Comparison of ENCODE assay signal across 23 mouse cellular contexts in the genomic region with DNA sequence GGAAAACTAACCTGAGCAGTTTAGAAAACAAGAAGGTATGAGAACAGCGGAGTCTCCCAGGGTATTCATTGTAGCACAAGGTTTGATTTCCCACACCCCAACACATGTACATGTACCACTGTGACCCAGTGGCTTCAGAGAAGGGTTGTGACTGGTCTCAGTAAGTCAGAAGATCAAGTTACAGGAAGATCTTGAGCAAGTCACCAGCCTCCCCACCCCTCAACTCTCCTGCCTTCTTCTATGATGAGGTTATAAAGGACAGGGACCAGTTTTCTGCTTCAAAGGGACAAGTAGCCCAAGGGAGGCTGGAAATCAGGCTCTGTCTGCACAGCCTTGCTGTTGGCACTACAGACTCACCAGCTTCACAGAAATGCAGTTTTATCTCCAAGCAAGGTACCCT. TPM values are rescaled to one million over a fixed set of nuclear protein-coding genes. Genes with fewer than 3 reads are reported as not detected.
DNase-seq lines count a peak whose midpoint lies in the region; ATAC-seq and TF ChIP-seq lines count a peak whose summit lies in the region.
"Had no signal": no experiment of that assay in that cellular context is flagged by ENCODE, and none has a peak within 500 bp of the region (broad histone marks: within the 10 kb centered on the region; RNA-seq: fewer than 3 reads in every experiment).

No protein-coding gene starts in this region.

- H3K9me3 ChIP-seq in G1E (replicated peaks): no peaks in the 10 kb centered on the region
- H3K9me3 ChIP-seq in midbrain, embryonic 15.5 days: no peaks in the 10 kb centered on the region
- H3K9me3 ChIP-seq: embryonic facial prominence, embryonic 10.5 days; embryonic facial prominence, embryonic 12.5 days had no signal

- H3K9ac ChIP-seq in midbrain, embryonic 15.5 days: no peak overlapping the region
- H3K9ac ChIP-seq: embryonic facial prominence, embryonic 12.5 days had no signal

- no peaks in the 10 kb centered on the region for H3K79me2 ChIP-seq in myocyte (ENCODE audit: control insufficient read depth, insufficient read depth)

- WGBS in midbrain, embryonic 15.5 days: 100% methylated on average over 1 of the region's 1 CpGs
- 97% methylated on average over 1 of the region's 1 CpGs for WGBS in kidney, adult 2 months

- H3K4me2 ChIP-seq in myocyte (ENCODE audit: low read depth): peak overlapping the region; percentile 8
- H3K4me2 ChIP-seq in midbrain, embryonic 15.5 days: no peak overlapping the region
- H3K4me2 ChIP-seq: embryonic facial prominence, embryonic 12.5 days had no signal

- no peak for TF ChIP-seq POLR2A in myocyte (IDR thresholded peaks at IDR 0.05; ENCODE audit: insufficient read length, low read depth)
- TF ChIP-seq POLR2A in kidney, adult 2 months (IDR thresholded peaks at IDR 0.05; ENCODE audit: low read depth, low read length): no peak

- no peaks in the 10 kb centered on the region for H3K27me3 ChIP-seq in G1E (ENCODE audit: insufficient read depth, low read length)
- H3K27me3 ChIP-seq in myocyte (ENCODE audit: control insufficient read depth, insufficient read depth, insufficient read length): no peaks in the 10 kb centered on the region
- H3K27me3 ChIP-seq in midbrain, embryonic 15.5 days (replicated peaks): no peaks in the 10 kb centered on the region
- H3K27me3 ChIP-seq in kidney, adult 2 months (replicated peaks; ENCODE audit: control insufficient read depth, insufficient read depth, low read length): no peaks in the 10 kb centered on the region
- H3K27me3 ChIP-seq: CH12.LX; embryonic facial prominence, embryonic 12.5 days; Patski had no signal

- H3K4me3 ChIP-seq in G1E (ENCODE audit: low read depth, low read length): peak overlapping the region; percentile 17; the same call in 1 of the 2 replicates
- no peak overlapping the region for H3K4me3 ChIP-seq in myocyte
- H3K4me3 ChIP-seq in midbrain, embryonic 15.5 days: no peak overlapping the region
- no peak overlapping the region for H3K4me3 ChIP-seq in kidney, adult 2 months (ENCODE audit: insufficient read depth, low read depth, low read length)
- H3K4me3 ChIP-seq: embryonic facial prominence, embryonic 10.5 days; embryonic facial prominence, embryonic 12.5 days had no signal

- H3K36me3 ChIP-seq in G1E (replicated peaks) (peaks cover 38% of the 10 kb centered on the region), myocyte (ENCODE audit: control insufficient read depth, insufficient read depth) (peaks cover 9% of the 10 kb centered on the region)
- H3K36me3 ChIP-seq in midbrain, embryonic 15.5 days (replicated peaks): no peaks in the 10 kb centered on the region
- no peaks in the 10 kb centered on the region for H3K36me3 ChIP-seq in kidney, adult 2 months (ENCODE audit: control insufficient read depth, insufficient read depth, low read length)
- H3K36me3 ChIP-seq: embryonic facial prominence, embryonic 12.5 days had no signal

- H3K4me1 ChIP-seq in G1E (ENCODE audit: insufficient read depth, low read depth, low read length): peaks cover 75% of the 10 kb centered on the region
- H3K4me1 ChIP-seq in midbrain, embryonic 15.5 days: no peaks in the 10 kb centered on the region
- H3K4me1 ChIP-seq in kidney, adult 2 months (ENCODE audit: control insufficient read depth, insufficient read depth, low read length): no peaks in the 10 kb centered on the region; the same call in 1 of the 2 replicates
- H3K4me1 ChIP-seq: embryonic facial prominence, embryonic 12.5 days had no signal

- DNase-seq in 416B (ENCODE audit: low read depth) (peak; percentile 72), G1E (ENCODE audit: low spot score) (no peak)
- DNase-seq in gastrocnemius, postnatal 10 days: no peak
- DNase-seq in kidney, adult 2 months: no peak
- DNase-seq: adrenal gland, adult 8-10 months; adrenal gland, postnatal 14 days; adrenal gland, postnatal 36 days; B cell, adult 2 months; cerebellum, adult 11-12 months; cerebellum, adult 2 months; cerebellum, adult 9-10 months; cerebellum, postnatal 10 days; cerebellum, postnatal 25 days had no signal

- ATAC-seq in G1E (ENCODE audit: extremely low read depth, insufficient number of reproducible peaks, low FRiP score, poor library complexity, severe bottlenecking): no peak
- ATAC-seq in midbrain, embryonic 15.5 days (replicated peaks): no peak
- ATAC-seq: activated CD4-positive, CD25-positive, alpha-beta regulatory T cell, adult 4 months; CD4-positive, CD25-positive, alpha-beta regulatory T cell, adult 4 months; forebrain, embryonic 14.5 days; forebrain, embryonic 16.5 days; Patski had no signal

- H3K27ac ChIP-seq in midbrain, embryonic 15.5 days: no peak overlapping the region
- H3K27ac ChIP-seq in kidney, adult 2 months (ENCODE audit: insufficient read depth, low read depth, low read length): no peak overlapping the region
- H3K27ac ChIP-seq: embryonic facial prominence, embryonic 10.5 days; embryonic facial prominence, embryonic 12.5 days had no signal

- TF ChIP-seq CTCF in G1E (IDR thresholded peaks at IDR 0.05; ENCODE audit: low read depth, low read length): no peak
- TF ChIP-seq CTCF in kidney, adult 2 months (conservative IDR thresholded peaks at IDR 0.05; ENCODE audit: insufficient read depth, insufficient read length, low read depth, low read length): no peak

- no peak overlapping the region for H3ac ChIP-seq in myocyte (ENCODE audit: control insufficient read depth, insufficient read length)

TF ChIP-seq in myocyte, 11 proteins besides CTCF, POLR2A, EP300 and RAD21:
- TF ChIP-seq MYOD1 (IDR thresholded peaks at IDR 0.05; ENCODE audit: control insufficient read depth in 1 of 3, insufficient read length in 2 of 3, low read depth in 2 of 3) (no peak), SRF (IDR thresholded peaks at IDR 0.05; ENCODE audit: control insufficient read depth, insufficient read length, low read depth) (no peak), MYOG (IDR thresholded peaks at IDR 0.05; ENCODE audit: control insufficient read depth in 1 of 3, insufficient read depth in 1 of 3, insufficient read length in 2 of 3, low read depth in 2 of 3) (no peak), USF1 (IDR thresholded peaks at IDR 0.05; ENCODE audit: low read depth) (no peak), MAX (IDR thresholded peaks at IDR 0.05; ENCODE audit: low read depth) (no peak)
TF ChIP-seq in myocyte: peak in this region for 0.

RNA-seq across cellular contexts. Expression of a gene that starts 21.3 kb away (rescaled TPM):
- 36.9 and 48.1 TPM in 2 replicates for total RNA-seq in G1E (2014; fragmentation: Nextera tagmentation)
- 51.4 and 56.6 TPM in 2 replicates for total RNA-seq in G1E (2017)
- polyA plus RNA-seq in G1E (2012): 12.3 and 14.4 TPM in 2 replicates
- polyA plus RNA-seq in myocyte (2012; fragmentation: generic; extraction: Trizol): 0.74 TPM
- 1.9 and 3.5 TPM in 2 replicates for polyA plus RNA-seq in midbrain, embryonic 15.5 days (2015; fragmentation: Nextera tagmentation; extraction: Ambion mirVana)
- total RNA-seq in gastrocnemius, postnatal 10 days (2021): 1 to 10 TPM in 1 of 2 experiments, under 1 TPM in 1; 0.87 to 1.7 TPM
- 30.5 and 37.8 TPM in 2 replicates for polyA plus RNA-seq in kidney, adult 2 months (2012; rRNA removed)
- polyA plus RNA-seq: activated CD4-positive, CD25-positive, alpha-beta regulatory T cell, adult 4 months had no signal

RNA-seq across cellular contexts. Expression of a gene that starts 31.2 kb away (rescaled TPM):
- total RNA-seq in G1E (2014; fragmentation: Nextera tagmentation): 376 and 404 TPM in 2 replicates
- total RNA-seq in G1E (2017): 405 and 507 TPM in 2 replicates
- polyA plus RNA-seq in G1E (2012): 35.2 and 38.1 TPM in 2 replicates
- polyA plus RNA-seq in myocyte (2012; fragmentation: generic; extraction: Trizol): 20.6 TPM
- polyA plus RNA-seq in midbrain, embryonic 15.5 days (2015; fragmentation: Nextera tagmentation; extraction: Ambion mirVana): 44.9 and 49.2 TPM in 2 replicates
- total RNA-seq in gastrocnemius, postnatal 10 days (2021): 100 to 1,000 TPM; 102 to 105 TPM
- 8.4 and 14.3 TPM in 2 replicates for polyA plus RNA-seq in kidney, adult 2 months (2012; rRNA removed)
